In the genomic region with DNA sequence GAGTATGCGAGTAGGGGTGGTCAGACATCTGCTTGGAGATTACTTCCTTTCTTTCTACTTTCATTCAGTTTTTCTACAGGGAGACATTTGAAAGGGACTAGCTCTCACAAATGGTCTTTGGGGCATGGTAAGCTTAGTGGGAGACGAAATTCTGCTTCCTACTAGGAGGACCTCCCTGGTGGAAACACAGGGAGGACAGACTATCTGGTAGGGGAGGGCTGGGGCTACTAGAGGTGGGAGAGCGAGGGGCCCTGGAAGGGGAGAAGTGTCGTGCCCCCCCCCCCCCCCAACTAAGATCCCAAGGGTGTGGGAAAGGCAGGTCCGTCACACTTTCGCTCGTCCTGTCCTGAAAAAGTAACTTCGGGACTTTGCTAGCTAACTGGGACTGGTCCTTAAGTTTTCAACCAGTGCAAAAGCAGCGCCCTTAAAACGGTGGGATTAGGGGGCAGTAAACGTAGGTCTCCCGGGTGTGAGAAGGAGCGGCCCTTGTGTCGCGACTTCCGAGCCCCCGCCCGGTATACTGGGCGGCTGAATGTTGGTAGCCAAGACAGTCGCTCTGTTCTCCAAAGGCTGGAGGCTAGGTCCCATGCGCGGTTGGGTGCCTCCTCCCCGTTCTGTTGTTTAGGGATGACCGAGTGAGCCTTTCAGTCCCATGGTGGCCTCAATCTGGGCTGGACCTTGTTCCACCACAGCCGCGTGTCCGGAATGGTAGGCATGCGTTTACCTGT, we compare ENCODE assay signal across 8 mouse cellular contexts.
DNase-seq lines count a peak whose midpoint lies in the region; ATAC-seq and TF ChIP-seq lines count a peak whose summit lies in the region.

No protein-coding gene starts in this region.

- peak overlapping the region; percentile 83 for H3K4me2 ChIP-seq in heart, embryonic 15.5 days
- peak overlapping the region; percentile 67 for H3K4me2 ChIP-seq in embryonic facial prominence, embryonic 12.5 days (replicated peaks)
- peak overlapping the region; percentile 59 for H3K4me2 ChIP-seq in intestine, embryonic 14.5 days (ENCODE audit: low read length)
- peak overlapping the region; percentile 61 for H3K4me2 ChIP-seq in midbrain, postnatal 0 days (ENCODE audit: low read depth, low read length, poor library complexity, severe bottlenecking)

- no peaks in the 10 kb centered on the region for H3K4me1 ChIP-seq in heart, embryonic 15.5 days (replicated peaks)
- H3K4me1 ChIP-seq in embryonic facial prominence, embryonic 12.5 days: no peaks in the 10 kb centered on the region
- H3K4me1 ChIP-seq in intestine, embryonic 14.5 days (replicated peaks; ENCODE audit: control insufficient read depth, insufficient read depth, low read length): no peaks in the 10 kb centered on the region
- H3K4me1 ChIP-seq in midbrain, postnatal 0 days (ENCODE audit: insufficient read depth, low read length): no peaks in the 10 kb centered on the region
- peaks cover 3% of the 10 kb centered on the region; the same call in 1 of the 2 replicates for H3K4me1 ChIP-seq in cerebellum, adult 2 months (ENCODE audit: control insufficient read depth, insufficient read depth, low read length)

- no peaks in the 10 kb centered on the region for H3K36me3 ChIP-seq in heart, embryonic 15.5 days
- H3K36me3 ChIP-seq in embryonic facial prominence, embryonic 12.5 days: no peaks in the 10 kb centered on the region
- H3K36me3 ChIP-seq in intestine, embryonic 14.5 days (ENCODE audit: control insufficient read depth, insufficient read depth, low read length): no peaks in the 10 kb centered on the region
- H3K36me3 ChIP-seq in midbrain, postnatal 0 days (ENCODE audit: insufficient read depth, low read length): no peaks in the 10 kb centered on the region

- intact Hi-C loops in heart, postnatal 25 days (cut with DNase I): no loop called here

- no peak for TF ChIP-seq POLR2A in cerebellum, adult 2 months (IDR thresholded peaks at IDR 0.05; ENCODE audit: borderline replicate concordance, insufficient read depth, low read length)

- WGBS in heart, embryonic 15.5 days: 8% methylated on average over 28 of the region's 28 CpGs
- WGBS in embryonic facial prominence, embryonic 12.5 days: 23% methylated on average over 28 of the region's 28 CpGs
- 18% methylated on average over 26 of the region's 28 CpGs for WGBS in intestine, embryonic 14.5 days
- 29% methylated on average over 24 of the region's 28 CpGs for WGBS in midbrain, postnatal 0 days
- WGBS in cerebellum, adult 2 months: 6% methylated on average over 28 of the region's 28 CpGs

- peaks cover 11% of the 10 kb centered on the region; the same call in 1 of the 2 replicates for H3K27me3 ChIP-seq in heart, embryonic 15.5 days
- H3K27me3 ChIP-seq in embryonic facial prominence, embryonic 12.5 days: no peaks in the 10 kb centered on the region
- no peaks in the 10 kb centered on the region for H3K27me3 ChIP-seq in intestine, embryonic 14.5 days (replicated peaks; ENCODE audit: control insufficient read depth, insufficient read depth, low read length)
- H3K27me3 ChIP-seq in midbrain, postnatal 0 days (ENCODE audit: insufficient read depth, low read length): no peaks in the 10 kb centered on the region
- H3K27me3 ChIP-seq in cerebellum, adult 2 months (ENCODE audit: control insufficient read depth, insufficient read depth, low read length): no peaks in the 10 kb centered on the region

- DNase-seq in heart, postnatal 25 days (ENCODE audit: low spot score): no peak
- peak; percentile 52 for DNase-seq in intestine, embryonic 14.5 days (ENCODE audit: low spot score)
- DNase-seq in midbrain, postnatal 0 days (ENCODE audit: low spot score): no peak
- no peak for DNase-seq in T-cell, adult 2 months (ENCODE audit: low spot score)
- no peak for DNase-seq in urinary bladder, postnatal 4 days (ENCODE audit: low spot score in 2 of 2)
- no peak for DNase-seq in cerebellum, adult 2 months

- H3K9me3 ChIP-seq in heart, embryonic 15.5 days (replicated peaks): no peaks in the 10 kb centered on the region
- H3K9me3 ChIP-seq in embryonic facial prominence, embryonic 12.5 days: no peaks in the 10 kb centered on the region
- H3K9me3 ChIP-seq in intestine, embryonic 14.5 days (ENCODE audit: control insufficient read depth, low read length): no peaks in the 10 kb centered on the region
- H3K9me3 ChIP-seq in midbrain, postnatal 0 days (ENCODE audit: low read length): no peaks in the 10 kb centered on the region

- peak overlapping the region; percentile 46 for H3K4me3 ChIP-seq in heart, embryonic 15.5 days
- H3K4me3 ChIP-seq in embryonic facial prominence, embryonic 12.5 days: peak overlapping the region; percentile 37
- H3K4me3 ChIP-seq in intestine, embryonic 14.5 days (ENCODE audit: low read depth, low read length): peak overlapping the region; percentile 33
- peak overlapping the region; percentile 40 for H3K4me3 ChIP-seq in midbrain, postnatal 0 days (ENCODE audit: low read depth, low read length)
- H3K4me3 ChIP-seq in cerebellum, adult 2 months (replicated peaks; ENCODE audit: insufficient read depth, low read depth, low read length): no peak overlapping the region

- ATAC-seq in heart, embryonic 15.5 days (replicated peaks; ENCODE audit: insufficient number of reproducible peaks, insufficient read depth, low FRiP score, low read depth): no peak
- ATAC-seq in embryonic facial prominence, embryonic 12.5 days (ENCODE audit: insufficient number of reproducible peaks, insufficient read depth, low FRiP score, low TSS enrichment): no peak
- no peak; the same call in 1 of the 2 replicates for ATAC-seq in intestine, embryonic 14.5 days (replicated peaks; ENCODE audit: low FRiP score, low TSS enrichment, low read depth)
- no peak; the same call in 1 of the 2 replicates for ATAC-seq in midbrain, postnatal 0 days (ENCODE audit: low FRiP score)

- H3K27ac ChIP-seq in heart, embryonic 15.5 days: no peak overlapping the region
- H3K27ac ChIP-seq in embryonic facial prominence, embryonic 12.5 days: no peak overlapping the region
- H3K27ac ChIP-seq in intestine, embryonic 14.5 days (ENCODE audit: low read depth): no peak overlapping the region
- H3K27ac ChIP-seq in midbrain, postnatal 0 days (ENCODE audit: low read depth, low read length): no peak overlapping the region
- no peak overlapping the region for H3K27ac ChIP-seq in cerebellum, adult 2 months (ENCODE audit: insufficient read depth, low read length)

- no peak overlapping the region for H3K9ac ChIP-seq in heart, embryonic 15.5 days
- H3K9ac ChIP-seq in embryonic facial prominence, embryonic 12.5 days: no peak overlapping the region
- no peak overlapping the region for H3K9ac ChIP-seq in intestine, embryonic 14.5 days (ENCODE audit: low read length)
- H3K9ac ChIP-seq in midbrain, postnatal 0 days (replicated peaks; ENCODE audit: low read length, poor library complexity, severe bottlenecking): no peak overlapping the region

- no peak for TF ChIP-seq CTCF in midbrain, postnatal 0 days (IDR thresholded peaks at IDR 0.05)
- TF ChIP-seq CTCF in cerebellum, adult 2 months (IDR thresholded peaks at IDR 0.05; ENCODE audit: borderline replicate concordance, insufficient read depth, low read depth, low read length): no peak
